Comparison of ENCODE assay signal across 8 mouse cellular contexts in the genomic region with DNA sequence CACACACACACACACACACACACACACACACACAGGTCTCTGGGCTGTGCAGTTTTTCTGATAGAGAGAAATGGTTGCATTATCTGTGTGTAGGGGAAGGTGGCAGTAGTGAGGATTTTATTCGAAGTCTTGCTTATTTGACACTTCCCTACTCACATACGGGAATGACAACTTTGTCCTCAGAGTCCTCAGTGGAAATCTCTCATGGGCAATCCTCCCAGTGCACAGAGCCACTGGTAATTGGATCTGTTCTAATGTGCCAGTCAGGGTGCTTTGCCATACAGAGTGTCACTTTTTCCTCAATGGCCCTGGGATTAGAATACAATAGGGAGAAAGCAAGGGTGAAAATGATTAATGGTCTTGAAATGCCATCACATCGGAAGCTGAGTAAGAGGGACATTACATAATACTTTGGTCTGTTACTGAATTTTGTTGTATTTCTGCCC.
DNase-seq lines count a peak whose midpoint lies in the region; ATAC-seq and TF ChIP-seq lines count a peak whose summit lies in the region.

No protein-coding gene starts in this region.

- H3K27me3 ChIP-seq in liver, postnatal 0 days (ENCODE audit: insufficient read depth, low read length), result no peaks in the 10 kb centered on the region
- no peaks in the 10 kb centered on the region for H3K27me3 ChIP-seq in liver, embryonic 12.5 days (replicated peaks)
- no peaks in the 10 kb centered on the region for H3K27me3 ChIP-seq in forebrain, embryonic 14.5 days (replicated peaks; ENCODE audit: control insufficient read depth, insufficient read depth, low read length)
- no peaks in the 10 kb centered on the region for H3K27me3 ChIP-seq in neural tube, embryonic 15.5 days (replicated peaks)

- H3K4me2 ChIP-seq in liver, postnatal 0 days (ENCODE audit: low read depth, low read length), result no peak overlapping the region
- no peak overlapping the region for H3K4me2 ChIP-seq in liver, embryonic 12.5 days
- no peak overlapping the region for H3K4me2 ChIP-seq in forebrain, embryonic 14.5 days (ENCODE audit: low read length)
- no peak overlapping the region for H3K4me2 ChIP-seq in neural tube, embryonic 15.5 days

- H3K9me3 ChIP-seq in liver, postnatal 0 days (ENCODE audit: low read length), result no peaks in the 10 kb centered on the region
- H3K9me3 ChIP-seq in liver, embryonic 12.5 days (replicated peaks), result no peaks in the 10 kb centered on the region
- no peaks in the 10 kb centered on the region for H3K9me3 ChIP-seq in forebrain, embryonic 14.5 days (replicated peaks; ENCODE audit: control insufficient read depth, low read length)
- no peaks in the 10 kb centered on the region for H3K9me3 ChIP-seq in neural tube, embryonic 15.5 days (replicated peaks)

- no peak for DNase-seq in frontal cortex, postnatal 14 days (ENCODE audit: low spot score in 2 of 2)
- no peak for DNase-seq in liver, postnatal 0 days
- DNase-seq in forebrain, embryonic 14.5 days (ENCODE audit: low spot score), result peak; percentile 68
- DNase-seq in embryo, embryonic 11 days, result no peak

- TF ChIP-seq CTCF in liver, postnatal 0 days (IDR thresholded peaks at IDR 0.05; ENCODE audit: low read depth), result peak; percentile 32

- H3K4me3 ChIP-seq in liver, postnatal 0 days (ENCODE audit: low read depth, low read length), result no peak overlapping the region
- H3K4me3 ChIP-seq in liver, embryonic 12.5 days, result no peak overlapping the region
- H3K4me3 ChIP-seq in forebrain, embryonic 14.5 days (ENCODE audit: low read depth, low read length), result no peak overlapping the region
- H3K4me3 ChIP-seq in neural tube, embryonic 15.5 days (replicated peaks), result no peak overlapping the region

- H3K27ac ChIP-seq in liver, postnatal 0 days (ENCODE audit: low read depth), result no peak overlapping the region
- H3K27ac ChIP-seq in liver, embryonic 12.5 days, result no peak overlapping the region
- H3K27ac ChIP-seq in forebrain, embryonic 14.5 days (ENCODE audit: low read depth, low read length), result no peak overlapping the region
- no peak overlapping the region for H3K27ac ChIP-seq in neural tube, embryonic 15.5 days (replicated peaks)

- H3K4me1 ChIP-seq in liver, postnatal 0 days (ENCODE audit: insufficient read depth), result no peaks in the 10 kb centered on the region
- H3K4me1 ChIP-seq in liver, embryonic 12.5 days, result 0 out of 2 replicates have a peak, but pooled peaks cover 5% of the 10 kb centered on the region
- H3K4me1 ChIP-seq in forebrain, embryonic 14.5 days (ENCODE audit: control insufficient read depth, insufficient read depth, low read length), result peaks cover 13% of the 10 kb centered on the region
- 0 out of 2 replicates have a peak, but pooled peaks cover 6% of the 10 kb centered on the region for H3K4me1 ChIP-seq in neural tube, embryonic 15.5 days

- no peaks in the 10 kb centered on the region for H3K36me3 ChIP-seq in liver, postnatal 0 days (replicated peaks; ENCODE audit: insufficient read depth, low read length)
- no peaks in the 10 kb centered on the region for H3K36me3 ChIP-seq in liver, embryonic 12.5 days
- H3K36me3 ChIP-seq in forebrain, embryonic 14.5 days (ENCODE audit: control insufficient read depth, insufficient read depth, low read length), result no peaks in the 10 kb centered on the region
- H3K36me3 ChIP-seq in neural tube, embryonic 15.5 days, result no peaks in the 10 kb centered on the region

- ATAC-seq in frontal cortex, adult (ENCODE audit: low TSS enrichment), result peak; percentile 64
- no peak for ATAC-seq in liver, postnatal 0 days
- no peak for ATAC-seq in liver, embryonic 12.5 days
- peak; percentile 56 for ATAC-seq in forebrain, embryonic 14.5 days
- ATAC-seq in neural tube, embryonic 15.5 days (ENCODE audit: low FRiP score), result 0 out of 2 replicates have a peak, but pooled peaks have one; percentile 39
- no peak for ATAC-seq in megakaryocyte-erythroid progenitor cell, adult 5-6 weeks (replicated peaks; ENCODE audit: low FRiP score, low TSS enrichment, poor library complexity, severe bottlenecking)

- 18% methylated on average over 3 of the region's 3 CpGs for WGBS in liver, postnatal 0 days (ENCODE audit: insufficient replicate concordance)
- WGBS in liver, embryonic 12.5 days (ENCODE audit: insufficient replicate concordance), result 45% methylated on average over 3 of the region's 3 CpGs
- 18% methylated on average over 3 of the region's 3 CpGs for WGBS in forebrain, embryonic 14.5 days
- 44% methylated on average over 3 of the region's 3 CpGs for WGBS in neural tube, embryonic 15.5 days

- no peak overlapping the region for H3K9ac ChIP-seq in liver, postnatal 0 days (replicated peaks)
- no peak overlapping the region for H3K9ac ChIP-seq in liver, embryonic 12.5 days
- H3K9ac ChIP-seq in forebrain, embryonic 14.5 days (ENCODE audit: low read length), result no peak overlapping the region
- H3K9ac ChIP-seq in neural tube, embryonic 15.5 days (replicated peaks), result no peak overlapping the region

- no peak for TF ChIP-seq EP300 in liver, postnatal 0 days (IDR thresholded peaks at IDR 0.05; ENCODE audit: low read depth)

Comparison
In these comparisons a context has a peak if more than half of its experiments do, and no peak if none do; other contexts are left out.
1. ATAC-seq: peak in frontal cortex, adult (single experiment), forebrain, embryonic 14.5 days (single experiment) and neural tube, embryonic 15.5 days (single experiment); none in liver, postnatal 0 days (single experiment), liver, embryonic 12.5 days (single experiment) and megakaryocyte-erythroid progenitor cell, adult 5-6 weeks (single experiment).